Mouse (Mus musculus) ovary, postnatal 36 days (tissue): ENCODE measurements around the gene Fbxo45.
"Not testable (repeated sequence)": the region's sequence is repeated elsewhere in the genome, so short reads cannot be mapped to it uniquely, and the experiment has no call there.

Experiments
- DNase-seq: peaks from one replicate; pipeline ENCODE4 v3.0.0; 2022; ENCODE audit warnings: low spot score, mixed read lengths

Gene Fbxo45

DNA sequence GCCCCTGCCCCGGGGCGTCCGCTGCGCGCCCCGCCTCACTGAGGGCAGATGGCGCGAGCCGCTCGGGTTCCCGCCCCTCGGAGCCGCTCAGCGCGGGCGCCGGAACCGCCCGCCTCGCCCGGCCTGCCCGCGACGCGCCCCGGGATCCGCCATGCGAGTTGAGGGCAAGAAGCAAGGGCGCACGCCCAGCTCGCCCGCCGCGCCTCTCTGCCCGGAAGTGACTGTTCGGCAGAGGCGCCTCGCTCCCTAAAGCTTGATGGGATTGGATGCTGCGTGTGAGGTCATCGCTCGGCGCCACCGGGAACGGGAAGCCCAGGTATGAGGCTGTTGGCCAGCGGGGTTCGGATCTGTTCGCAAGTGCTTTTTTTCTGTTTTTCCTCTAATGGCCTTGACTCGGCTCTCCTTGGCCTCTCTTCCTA is at the start of gene Fbxo45, which contains the start of gene Wdr53:
Gene Fbxo45 (minus strand): TSS at position 207 of the 419 bp plus-strand sequence.
Gene Wdr53 (plus strand): TSS at position 276 of the 419 bp plus-strand sequence.
- peak; percentile 97 for DNase-seq

- DNase-seq, result no peak
Observed at GRCm38 (mm10) chr16:32291821-32292220, 44.9 kb upstream of the Fbxo45 start.

- DNase-seq, result no peak
Observed at GRCm38 (mm10) chr16:32282608-32283007, 35.6 kb upstream of the Fbxo45 start.

DNA sequence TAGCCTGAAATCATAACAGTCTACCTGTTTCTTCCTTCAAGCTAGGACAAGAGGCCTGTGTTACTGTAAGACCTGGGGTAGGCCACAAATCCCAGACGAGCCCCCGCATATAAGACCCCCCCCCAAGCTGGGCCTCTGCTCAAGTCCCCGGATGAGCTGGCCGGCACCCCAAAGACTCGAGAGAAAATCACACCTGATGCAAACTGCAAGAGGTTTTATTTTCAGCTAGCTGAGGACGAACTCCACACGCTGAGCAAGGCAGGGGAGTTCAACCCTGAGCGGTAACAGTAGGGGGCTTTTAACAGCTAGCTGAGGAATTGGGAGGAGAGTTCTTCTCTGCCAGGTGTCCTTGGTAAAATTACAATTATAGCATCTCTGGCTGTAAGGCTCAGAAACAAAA is 33.3 kb upstream of the Fbxo45 start:
- no peak for DNase-seq

GRCm38 (mm10) chr16:32278396-32278795 is 31.4 kb upstream of the Fbxo45 start:
- no peak for DNase-seq

GRCm38 (mm10) chr16:32277308-32278256 is 30.6 kb upstream of the Fbxo45 start, which contains the start of gene Rnf168:
TSS of gene Rnf168 (plus strand) at chr16:32277459.
- DNase-seq, result peak; percentile 90

DNA sequence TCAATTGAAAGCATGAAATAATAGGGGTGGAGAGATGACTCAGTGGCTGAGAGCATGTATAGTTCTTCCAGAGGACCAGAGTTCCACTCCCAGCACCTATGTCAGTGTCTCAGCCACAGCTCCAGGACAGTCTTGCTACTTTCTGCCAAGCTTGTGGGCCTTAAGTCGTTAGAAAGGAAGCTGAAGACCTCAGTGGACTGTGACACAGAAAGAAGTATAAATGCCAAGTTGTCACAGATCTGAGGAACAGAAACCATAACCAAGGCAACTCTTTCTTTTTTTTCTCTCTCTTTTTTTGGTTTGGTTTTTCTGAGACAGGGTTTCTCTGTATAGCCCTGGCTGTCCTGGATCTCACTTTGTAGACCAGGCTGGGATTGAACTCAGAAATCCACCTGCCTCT is 28.9 kb upstream of the Fbxo45 start:
- DNase-seq, result no peak

- DNase-seq, result no peak
Observed at GRCm38 (mm10) chr16:32275041-32275440, 28.1 kb upstream of the Fbxo45 start.

GRCm38 (mm10) chr16:32273338-32273737 is 26.4 kb upstream of the Fbxo45 start:
- no peak for DNase-seq

- DNase-seq, result no peak
Observed at GRCm38 (mm10) chr16:32271291-32271690, 24.3 kb upstream of the Fbxo45 start, which contains the start of gene Smco1. TSS of gene Smco1 (plus strand) at chr16:32271468.

DNA sequence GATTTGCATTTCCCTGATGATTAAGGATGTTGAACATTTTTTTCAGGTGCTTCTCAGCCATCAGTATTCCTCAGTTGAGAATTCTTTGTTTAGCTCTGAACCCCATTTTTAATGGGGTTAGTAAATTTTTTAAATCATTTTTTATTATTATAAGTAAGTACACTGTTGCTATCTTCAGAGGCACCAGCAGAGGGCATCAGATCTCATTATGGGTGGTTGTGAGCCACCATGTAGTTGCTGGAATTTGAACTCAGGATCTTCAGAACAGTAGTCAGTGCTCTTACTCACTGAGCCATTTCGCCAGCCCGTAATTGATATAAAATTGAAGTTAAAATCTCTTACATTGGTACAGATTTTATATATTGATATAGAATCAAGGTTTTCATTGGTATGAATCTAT is 17.3 kb upstream of the Fbxo45 start:
- not testable (repeated sequence) for DNase-seq

GRCm38 (mm10) chr16:32246351-32246791 is 587 bp downstream of the Fbxo45 start:
- no peak for DNase-seq

DNA sequence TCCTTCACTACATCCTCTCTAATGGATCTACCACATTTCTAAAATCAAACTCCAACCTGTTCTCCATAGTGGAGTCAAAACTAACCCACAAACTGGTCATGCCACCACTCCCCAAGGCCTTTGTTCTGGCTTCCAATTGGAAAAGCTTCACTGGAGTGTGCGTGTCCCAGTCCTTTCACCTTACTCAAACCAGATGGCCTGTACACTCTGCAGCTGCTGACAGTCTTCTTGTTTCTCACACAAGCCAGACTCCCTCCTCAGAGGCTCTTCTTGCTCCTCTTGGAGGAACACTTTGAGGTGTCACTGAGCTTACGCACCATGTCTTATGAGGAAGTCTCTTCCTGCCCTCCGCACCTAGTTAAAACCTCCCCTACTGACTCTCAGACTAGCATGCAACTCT is 3.1 kb downstream of the Fbxo45 start:
- DNase-seq, result no peak

DNA sequence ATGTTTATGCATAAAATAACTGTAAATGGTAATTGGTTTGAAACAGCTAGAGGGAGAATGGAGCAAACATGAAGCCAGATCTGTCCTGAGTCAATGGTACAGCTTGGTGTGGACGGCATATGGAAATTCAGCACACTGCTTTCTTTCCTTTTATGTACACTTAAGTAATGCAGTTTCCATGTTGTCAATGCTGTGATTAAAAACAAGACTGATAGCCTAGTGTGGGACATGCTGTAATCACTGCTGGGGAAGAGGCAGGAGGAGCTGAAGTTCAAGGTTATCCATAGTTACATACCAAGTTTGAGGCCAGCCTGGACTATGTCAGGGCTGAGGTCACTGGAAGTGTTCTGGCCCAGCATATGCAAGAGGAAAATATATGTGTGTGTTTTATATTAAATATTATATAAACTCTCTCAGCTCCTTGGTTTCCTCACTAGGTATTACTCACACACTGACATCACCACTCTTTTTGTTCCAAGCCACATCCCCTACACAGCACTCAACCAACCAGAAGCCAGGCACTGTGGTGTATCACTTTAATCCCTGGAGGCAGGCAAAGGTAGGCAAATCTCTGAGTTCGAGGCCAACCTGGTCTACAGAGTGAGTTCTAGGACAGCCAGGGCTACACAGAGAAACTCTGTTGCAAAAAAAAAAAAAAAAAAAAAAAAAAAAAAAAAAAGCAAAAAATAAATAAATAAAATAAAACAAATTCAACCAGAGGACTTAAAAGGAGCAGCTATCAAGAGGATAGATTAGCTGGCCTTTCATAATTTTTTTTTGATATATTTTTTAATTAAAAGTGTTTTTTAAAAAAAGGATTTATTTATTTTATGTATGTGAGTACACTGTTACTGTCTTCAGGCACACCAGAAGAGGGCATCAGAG is 7.3 kb downstream of the Fbxo45 start:
- no peak for DNase-seq

DNA sequence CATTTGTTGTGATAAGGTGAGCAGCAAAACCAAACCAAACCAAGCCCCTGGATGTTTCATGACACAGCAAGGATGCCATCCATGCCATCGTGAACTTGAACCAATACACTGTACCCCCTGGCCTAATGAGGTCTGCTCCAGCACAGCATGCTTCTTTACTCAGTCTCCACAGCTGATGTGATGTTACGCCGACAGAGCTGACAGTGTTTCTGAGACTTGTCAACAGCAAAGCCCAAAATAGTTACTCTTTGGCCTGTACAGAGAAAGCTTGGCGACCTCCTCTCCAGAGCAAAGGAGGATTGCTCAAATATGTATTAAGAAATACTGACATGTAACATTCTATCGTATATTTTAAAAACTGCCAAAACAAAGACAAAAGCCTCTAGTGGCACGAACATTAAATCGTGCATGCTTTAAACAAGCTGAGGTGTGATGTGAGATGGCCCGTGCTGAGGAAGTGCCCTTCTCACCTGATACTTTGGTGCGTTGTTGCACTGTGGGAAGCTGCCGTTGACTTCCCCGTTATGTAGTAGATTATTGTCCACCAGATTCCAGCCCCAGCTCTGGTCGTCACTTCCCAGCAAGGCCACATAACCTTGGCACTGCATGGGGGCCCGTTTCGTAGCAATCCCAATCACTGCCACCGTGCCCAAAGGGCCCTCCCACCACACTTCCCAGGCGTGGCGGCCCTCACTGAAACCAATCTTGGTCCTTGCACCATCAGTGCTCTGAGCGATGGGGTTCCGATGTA is 8.9 kb downstream of the Fbxo45 start:
- DNase-seq, result peak; percentile 34

DNA sequence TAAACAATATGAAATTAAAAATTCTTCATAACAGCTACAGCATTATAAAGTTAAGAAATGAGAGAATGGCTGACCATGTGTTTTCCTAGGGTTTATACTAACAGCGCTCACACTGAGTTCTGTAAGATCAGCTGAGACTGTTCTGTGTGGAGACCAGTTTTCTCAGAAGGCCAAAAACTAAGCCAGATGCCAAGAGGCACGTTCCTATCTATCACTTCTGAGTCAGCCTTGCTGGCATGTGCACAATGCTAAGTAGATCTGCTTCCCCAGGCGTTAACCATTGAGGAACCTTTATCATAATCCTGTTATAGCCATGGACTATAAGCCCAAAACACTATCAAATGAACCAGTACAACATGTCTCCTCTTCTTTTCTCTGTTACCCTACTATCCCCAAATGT is 14.9 kb downstream of the Fbxo45 start:
- DNase-seq, result not testable (repeated sequence)

GRCm38 (mm10) chr16:32222399-32222798 is 24.6 kb downstream of the Fbxo45 start:
- no peak for DNase-seq

- no peak for DNase-seq
Observed at GRCm38 (mm10) chr16:32221803-32222202, 25.2 kb downstream of the Fbxo45 start.

DNA sequence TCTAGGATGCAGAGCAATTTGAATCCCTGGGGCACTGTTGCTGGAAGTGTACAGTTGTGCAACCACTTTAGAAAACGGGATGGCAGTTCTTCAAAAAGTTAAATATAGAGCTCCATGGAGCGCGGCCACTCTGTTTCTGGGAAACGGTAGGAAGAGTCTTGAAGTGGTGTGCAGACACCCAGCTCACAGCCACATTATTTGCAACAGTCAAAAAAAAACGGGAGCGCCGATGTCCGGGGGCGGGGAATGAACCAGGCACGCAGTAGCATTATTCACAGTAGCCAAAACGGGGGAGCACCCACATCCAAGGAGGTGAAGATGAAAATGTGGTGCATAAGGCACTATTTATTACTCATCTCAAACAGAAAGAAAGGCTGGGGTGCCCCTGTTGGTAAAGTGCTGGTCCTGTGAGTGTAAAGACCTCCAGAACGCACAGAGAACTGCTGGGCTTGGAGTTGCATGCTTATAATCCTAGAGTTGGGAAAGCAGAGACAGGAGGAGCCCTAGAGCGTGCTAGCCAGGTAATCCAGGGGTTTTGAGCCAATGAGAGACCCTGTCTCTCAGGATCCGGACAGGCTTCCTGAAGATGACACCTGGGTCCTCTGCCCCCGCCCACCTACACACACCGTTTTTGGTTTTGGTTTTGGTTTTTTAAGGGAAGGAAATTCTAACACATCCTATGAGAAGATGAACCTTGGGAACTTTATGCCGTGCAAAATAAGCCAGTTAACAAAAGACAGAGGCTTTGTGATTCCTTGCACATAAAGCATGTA is 32.0 kb downstream of the Fbxo45 start:
- no peak for DNase-seq

DNA sequence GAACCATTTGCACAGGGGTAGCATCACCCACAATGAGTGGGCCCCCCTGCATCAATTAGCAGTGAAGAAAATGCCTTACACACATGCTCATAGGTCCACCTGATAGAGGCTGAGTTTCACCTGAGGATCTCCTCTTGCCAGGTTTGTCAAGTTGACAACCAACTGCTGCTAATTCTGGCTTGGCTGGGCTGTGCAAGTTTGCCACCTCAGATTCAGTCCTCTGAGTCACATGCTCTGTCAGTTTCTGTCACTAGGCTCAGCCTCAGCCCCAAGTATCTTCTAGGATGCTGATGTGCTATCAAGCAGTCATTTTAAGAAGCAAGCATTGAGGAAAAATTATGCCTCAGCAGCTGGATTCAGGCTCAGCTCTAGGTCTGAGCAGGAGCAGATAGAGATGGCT is 32.8 kb downstream of the Fbxo45 start:
- DNase-seq, result no peak

DNA sequence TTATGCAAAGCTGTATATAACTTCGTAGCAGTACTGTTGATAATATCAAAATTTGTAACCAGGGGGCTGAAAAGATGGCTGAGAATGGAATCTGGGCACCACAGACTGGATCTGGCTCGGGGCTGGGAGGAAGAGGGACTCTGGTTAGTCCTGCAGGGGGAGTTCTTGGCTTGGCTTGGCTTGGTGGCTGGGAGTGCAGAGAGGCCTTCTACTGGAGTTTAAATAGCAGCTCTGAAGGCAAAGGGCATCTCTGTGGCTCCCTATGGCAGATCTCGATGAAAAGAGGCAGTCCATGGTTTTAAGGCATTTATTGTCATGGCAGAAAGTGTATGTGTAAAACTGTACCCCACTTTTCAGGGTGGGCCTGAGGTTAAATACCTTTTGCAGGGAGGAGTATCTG is 42.1 kb downstream of the Fbxo45 start:
- peak; percentile 31 for DNase-seq
